Mouse (Mus musculus) liver, embryonic 14.5 days (tissue): Measurements from ENCODE around the gene Lingo1. TPM values are rescaled to one million over a fixed set of nuclear protein-coding genes. Genes with fewer than 3 reads are reported as not detected.

Experiments
- ATAC-seq: fragments of 200-750 bp; cut with Nextera tagmentation; 2 replicates; pipeline ENCODE4 v1.8.0; 2017; ENCODE audit warnings: moderate number of reproducible peaks, mild to moderate bottlenecking, moderate library complexity; ENCODE audit not compliant: insufficient read depth
- DNase-seq, 3 experiments: peaks; one replicate each; pipeline ENCODE4 v3.0.0-alpha.2; 2012 to 2013; ENCODE audit warnings: low read depth in 3 of 3, low spot score in 3 of 3
- H3K27ac ChIP-seq: fragments of 300-500 bp; sonication (generic); 2 replicates; pipeline ENCODE4 v1.5.1; 2014; ENCODE audit warnings: moderate library complexity, mild to moderate bottlenecking, control low read depth, inconsistent platforms
- H3K27me3 ChIP-seq: fragments of 300-500 bp; sonication (generic); 2 replicates; pipeline ENCODE4 v1.6.1; 2014; ENCODE audit warnings: mild to moderate bottlenecking, low read length, moderate library complexity; ENCODE audit not compliant: control insufficient read depth, insufficient read depth
- H3K36me3 ChIP-seq: fragments of 300-500 bp; sonication (generic); replicated peaks from 2 replicates; pipeline ENCODE4 v1.6.1; 2014; ENCODE audit warnings: low read depth; ENCODE audit not compliant: control insufficient read depth, insufficient read depth
- H3K4me1 ChIP-seq, 2 experiments: fragments of 200-500 bp in 1 of 2; fragments of 300-500 bp in 1 of 2; sonication (generic) in 1 of 2; replicated peaks; 2 replicates each; pipeline ENCODE4 v1.6.1; 2012 to 2014; ENCODE audit warnings: antibody characterized with exemption in 1 of 2, inconsistent platforms in 1 of 2, low read length in 1 of 2; ENCODE audit not compliant: control insufficient read depth in 2 of 2, insufficient read depth in 2 of 2
- H3K4me2 ChIP-seq: fragments of 300-500 bp; sonication (generic); 2 replicates; pipeline ENCODE4 v1.6.1; 2014; ENCODE audit warnings: low read depth, mild to moderate bottlenecking, control low read depth, moderate library complexity
- H3K4me3 ChIP-seq, 2 experiments: fragments of 200-500 bp in 1 of 2; fragments of 300-500 bp in 1 of 2; sonication (generic) in 1 of 2; 2 replicates each; pipeline ENCODE4 v1.5.1; 2012 to 2014; ENCODE audit warnings: low read depth in 2 of 2, low read length in 2 of 2, mild to moderate bottlenecking in 2 of 2, control low read depth in 1 of 2, inconsistent platforms in 1 of 2, moderate library complexity in 1 of 2; ENCODE audit not compliant: insufficient read depth in 1 of 2
- H3K9ac ChIP-seq: fragments of 300-500 bp; sonication (generic); replicated peaks from 2 replicates; pipeline ENCODE4 v1.6.1; 2014; ENCODE audit warnings: mild to moderate bottlenecking, control low read depth, moderate library complexity
- H3K9me3 ChIP-seq: fragments of 300-500 bp; sonication (generic); 2 replicates; pipeline ENCODE4 v1.6.1; 2016; ENCODE audit warnings: low read length, mixed read lengths; ENCODE audit not compliant: control insufficient read depth
- CTCF ChIP-seq: IDR thresholded peaks from 2 replicates; pipeline ENCODE4 v1.5.1; 2016; ENCODE audit warnings: antibody characterized with exemption, low read depth, control low read depth
- EP300 ChIP-seq: IDR thresholded peaks from 2 replicates; pipeline ENCODE4 v1.6.1; 2016; ENCODE audit warnings: antibody characterized with exemption, low read depth
- WGBS: fragments of 180-500 bp; shearing (Covaris S2); extraction: QIAGEN DNeasy Blood & Tissue Kit; methylation state at CpG from one replicate; pipeline ENCODE4 v1.1.7; 2014; ENCODE audit not compliant: insufficient replicate concordance; 5-methylcytosine and 5-hydroxymethylcytosine counted together
- polyA plus RNA-seq, 2 experiments: library from polyadenylated mRNA; depleted of rRNA in 1 of 2; stranded (reverse) in 1 of 2; unstranded in 1 of 2; fragments of >200 nt; fragmentation: Nextera tagmentation in 1 of 2; extraction: Ambion mirVana in 1 of 2; gene quantifications; 2 replicates each; pipeline versions ENCODE4 v1.2.1 to v1.2.3; 2012 to 2014

The Lingo1 gene
- polyA plus RNA-seq, 2 experiments, result 0.14 to 0.58 TPM

DNA sequence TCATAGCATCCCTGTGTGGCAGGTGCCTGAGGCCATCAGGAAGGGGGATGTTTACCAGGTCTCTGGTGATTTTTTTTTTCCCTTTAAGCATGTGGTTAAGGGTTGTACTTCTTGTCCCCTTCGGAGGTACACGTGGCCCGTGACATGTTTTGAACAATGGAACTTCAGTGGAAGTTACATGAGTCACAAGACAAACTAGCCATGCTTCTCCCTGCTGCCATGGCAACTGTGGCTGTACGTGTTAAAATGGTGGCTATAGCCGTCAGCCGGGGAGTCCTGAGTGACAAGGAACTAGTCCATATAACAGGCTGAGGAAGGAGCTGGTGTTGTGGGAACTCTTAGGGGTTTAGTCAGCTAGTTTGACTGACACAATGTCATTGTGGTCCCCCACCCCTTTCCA, 141.1 kb downstream of the Lingo1 start:
- Histone ChIP-seq H3K27ac (no peak overlapping the region), H3K4me1 (no peaks in the 10 kb centered on the region), H3K36me3 (no peaks in the 10 kb centered on the region), H3K4me2 (no peak overlapping the region), H3K9me3 (no peaks in the 10 kb centered on the region), H3K9ac (no peak overlapping the region), H3K27me3 (no peaks in the 10 kb centered on the region), H3K4me3 (no peak overlapping the region)
- WGBS, result 46% methylated on average over 6 of the region's 6 CpGs
- TF ChIP-seq EP300, result no peak
- TF ChIP-seq CTCF, result no peak
- DNase-seq, result no peak
- ATAC-seq, result no peak

GRCm38 (mm10) chr9:56652551-56652950, 143.7 kb downstream of the Lingo1 start:
- no peaks in the 10 kb centered on the region for H3K9me3 ChIP-seq
- no peak overlapping the region for H3K9ac ChIP-seq
- no peaks in the 10 kb centered on the region for H3K36me3 ChIP-seq
- DNase-seq (no peak), ATAC-seq (no peak)
- no peak overlapping the region for H3K27ac ChIP-seq
- H3K27me3 ChIP-seq, result no peaks in the 10 kb centered on the region
- H3K4me1 ChIP-seq, result no peaks in the 10 kb centered on the region
- H3K4me2 ChIP-seq, result no peak overlapping the region
- H3K4me3 ChIP-seq, result no peak overlapping the region
- WGBS, result 57% methylated on average over 7 of the region's 7 CpGs
- TF ChIP-seq EP300 (no peak), CTCF (no peak)

DNA sequence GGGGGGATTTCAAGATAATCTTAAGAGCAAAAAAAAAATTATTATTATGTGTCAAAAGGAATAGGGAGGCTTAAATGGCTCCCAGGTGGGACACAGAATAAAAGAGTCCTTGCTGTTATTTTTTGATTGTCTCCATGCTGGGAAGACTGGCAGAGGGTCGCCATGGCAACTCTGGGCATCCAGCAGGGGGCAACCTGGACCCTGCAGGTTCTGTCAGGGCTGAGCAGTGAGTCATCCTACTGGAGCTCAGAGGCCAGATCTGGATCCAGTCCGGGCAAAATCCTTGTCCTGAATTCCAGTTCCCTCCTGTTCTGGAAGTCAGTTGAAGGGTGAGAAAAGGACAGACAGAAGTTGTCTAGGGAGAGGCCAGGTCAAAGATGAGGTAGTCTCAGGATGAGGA, 144.7 kb downstream of the Lingo1 start:
- WGBS, result 24% methylated on average over 2 of the region's 2 CpGs
- no peak overlapping the region for H3K27ac ChIP-seq
- no peaks in the 10 kb centered on the region for H3K36me3 ChIP-seq
- H3K9me3 ChIP-seq, result no peaks in the 10 kb centered on the region
- H3K9ac ChIP-seq, result no peak overlapping the region
- H3K4me1 ChIP-seq, result no peaks in the 10 kb centered on the region
- ATAC-seq, result no peak
- DNase-seq, result no peak
- no peak overlapping the region for H3K4me2 ChIP-seq
- no peaks in the 10 kb centered on the region for H3K27me3 ChIP-seq
- TF ChIP-seq CTCF (no peak), EP300 (no peak)
- no peak overlapping the region for H3K4me3 ChIP-seq

- Histone ChIP-seq H3K4me3 (no peak overlapping the region), H3K27me3 (no peaks in the 10 kb centered on the region), H3K4me1 (no peaks in the 10 kb centered on the region), H3K27ac (no peak overlapping the region), H3K4me2 (no peak overlapping the region), H3K9ac (no peak overlapping the region), H3K36me3 (no peaks in the 10 kb centered on the region), H3K9me3 (no peaks in the 10 kb centered on the region)
- ATAC-seq (no peak), DNase-seq (no peak)
- TF ChIP-seq CTCF (no peak), EP300 (no peak)
- 62% methylated on average over 15 of the region's 15 CpGs for WGBS
Measured at GRCm38 (mm10) chr9:56646227-56647025, 149.8 kb downstream of the Lingo1 start.

GRCm38 (mm10) chr9:56643474-56643873, 152.8 kb downstream of the Lingo1 start:
- H3K4me1 ChIP-seq, result no peaks in the 10 kb centered on the region
- no peak overlapping the region for H3K27ac ChIP-seq
- no peak overlapping the region for H3K4me2 ChIP-seq
- H3K9ac ChIP-seq, result no peak overlapping the region
- TF ChIP-seq EP300, result no peak
- TF ChIP-seq CTCF, result no peak
- H3K4me3 ChIP-seq, result no peak overlapping the region
- H3K9me3 ChIP-seq, result no peaks in the 10 kb centered on the region
- no peaks in the 10 kb centered on the region for H3K36me3 ChIP-seq
- WGBS, result 53% methylated on average over 5 of the region's 5 CpGs
- ATAC-seq, result no peak
- H3K27me3 ChIP-seq, result no peaks in the 10 kb centered on the region; the same call in 1 of the 2 replicates
- no peak for DNase-seq
